Mouse (Mus musculus) heart, postnatal 36 days (tissue): ENCODE results near the gene Cdh20. TPM values are rescaled to one million over a fixed set of nuclear protein-coding genes. Genes with fewer than 3 reads are reported as not detected.

ENCODE experiments used
- DNase-seq, 2 experiments: peaks; one replicate each; pipeline ENCODE4 v3.0.0; 2021 to 2022
- intact Hi-C: fragments of 180-260 bp; cut with DNase I; formaldehyde crosslinking; loops from one replicate; pipeline ENCODE4 v1.15.1; 2025
- total RNA-seq, 2 experiments: library from RNA; stranded (reverse); gene quantifications; 2 replicates each; pipeline ENCODE4 v1.2.3; 2021

Gene Cdh20
- 1 to 10 TPM in 1 of 2 experiments, under 1 TPM in 1; 0.62 to 1.4 TPM for total RNA-seq

- DNase-seq = peak in 1 of 2 experiments; percentile 7
- intact Hi-C loops = no loop called here
Observed at GRCm38 (mm10) chr1:104768371-104769249, at the start of gene Cdh20. Cdh20 (plus strand) TSS chr1:104768529.

- intact Hi-C loops = no loop called here
- DNase-seq = no peak
Observed at GRCm38 (mm10) chr1:104746816-104747215, 21.5 kb upstream of the Cdh20 start.

GRCm38 (mm10) chr1:104747438-104747837 lies 20.9 kb upstream of the Cdh20 start:
- no peak for DNase-seq
- intact Hi-C loops = no loop called here

- no peak for DNase-seq
- intact Hi-C loops = no loop called here
Observed at GRCm38 (mm10) chr1:104754483-104754882, 13.8 kb upstream of the Cdh20 start.

GRCm38 (mm10) chr1:104755896-104756295 lies 12.4 kb upstream of the Cdh20 start:
- intact Hi-C loops = loop anchor here (1.0 kb wide), 1 partner anchor 188 kb away; no protein-coding TSS in a partner anchor
- no peak for DNase-seq

- no peak for DNase-seq
Observed at GRCm38 (mm10) chr1:104769250-104769607, 900 bp downstream of the Cdh20 start.

GRCm38 (mm10) chr1:104771937-104772336 lies 3.6 kb downstream of the Cdh20 start:
- no peak for DNase-seq
- intact Hi-C loops = no loop called here

More at GRCm38 (mm10) chr1:104769250-104769607, 900 bp downstream of the Cdh20 start:
- intact Hi-C loops = no loop called here

GRCm38 (mm10) chr1:104773207-104773606 lies 4.9 kb downstream of the Cdh20 start:
- DNase-seq = no peak
- intact Hi-C loops = no loop called here

- intact Hi-C loops = no loop called here
- DNase-seq = no peak
Observed at GRCm38 (mm10) chr1:104793488-104793887, 25.2 kb downstream of the Cdh20 start.

- intact Hi-C loops = no loop called here
- no peak for DNase-seq
Observed at GRCm38 (mm10) chr1:104796146-104796545, 27.8 kb downstream of the Cdh20 start.

GRCm38 (mm10) chr1:104797139-104797538 lies 28.8 kb downstream of the Cdh20 start:
- DNase-seq = no peak
- intact Hi-C loops = no loop called here

- no peak for DNase-seq
- intact Hi-C loops = no loop called here
Observed at GRCm38 (mm10) chr1:104804746-104805145, 36.4 kb downstream of the Cdh20 start.

GRCm38 (mm10) chr1:104807214-104807613 lies 38.9 kb downstream of the Cdh20 start:
- intact Hi-C loops = no loop called here
- DNase-seq = no peak

- intact Hi-C loops = no loop called here
- no peak for DNase-seq
Observed at GRCm38 (mm10) chr1:104817510-104817909, 49.2 kb downstream of the Cdh20 start.

- intact Hi-C loops = no loop called here
Observed at GRCm38 (mm10) chr1:104828106-104828505, 59.8 kb downstream of the Cdh20 start.

GRCm38 (mm10) chr1:104838206-104838915 lies 70.0 kb downstream of the Cdh20 start:
- DNase-seq = no peak
- intact Hi-C loops = no loop called here

More at GRCm38 (mm10) chr1:104828106-104828505, 59.8 kb downstream of the Cdh20 start:
- DNase-seq = no peak

- intact Hi-C loops = no loop called here
Observed at GRCm38 (mm10) chr1:104839051-104839450, 70.7 kb downstream of the Cdh20 start.

GRCm38 (mm10) chr1:104848256-104848919 lies 80.1 kb downstream of the Cdh20 start:
- DNase-seq = no peak
- intact Hi-C loops = no loop called here

More at GRCm38 (mm10) chr1:104839051-104839450, 70.7 kb downstream of the Cdh20 start:
- DNase-seq = no peak

- intact Hi-C loops = no loop called here
Observed at GRCm38 (mm10) chr1:104848920-104849272, 80.6 kb downstream of the Cdh20 start.

GRCm38 (mm10) chr1:104877384-104877783 lies 109.1 kb downstream of the Cdh20 start:
- intact Hi-C loops = no loop called here
- DNase-seq = no peak

More at GRCm38 (mm10) chr1:104848920-104849272, 80.6 kb downstream of the Cdh20 start:
- DNase-seq = no peak

- DNase-seq = no peak
- intact Hi-C loops = no loop called here
Observed at GRCm38 (mm10) chr1:104901815-104902214, 133.5 kb downstream of the Cdh20 start.
